Mouse (Mus musculus) ES-Bruce4 (cell line): ENCODE measurements around the gene Spaca9.

Experiments
- CTCF ChIP-seq: IDR thresholded peaks from one replicate; pipeline ENCODE4 v1.8.1; 2011; ENCODE audit warnings: low read depth, low read length
- POLR2A ChIP-seq: IDR thresholded peaks from one replicate; pipeline ENCODE4 v1.8.1; 2011; ENCODE audit warnings: low read length; ENCODE audit not compliant: insufficient read depth

DNA sequence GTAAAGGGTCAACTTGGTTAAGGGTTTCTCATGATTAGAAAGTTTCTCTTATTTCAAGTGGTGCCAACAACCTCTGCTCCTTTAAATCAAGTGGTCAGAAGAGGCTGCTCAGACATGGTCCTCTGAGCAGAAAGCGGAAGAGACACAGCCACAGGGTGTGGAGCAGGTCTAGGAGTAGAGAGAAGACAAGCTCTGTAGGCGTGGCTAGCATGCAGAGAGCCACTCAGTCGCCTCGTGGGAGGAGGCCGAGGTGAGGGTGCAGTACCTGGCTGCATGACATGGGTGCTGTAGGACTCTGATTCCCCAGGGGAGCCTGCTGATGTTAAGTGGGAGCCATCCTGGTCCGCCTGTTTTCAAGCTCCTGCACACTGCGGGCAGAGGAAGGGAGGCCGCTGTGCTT, 43.3 kb downstream of the Spaca9 start:
- TF ChIP-seq POLR2A (no peak), CTCF (no peak)
